ENCODE assay signal across 30 mouse cellular contexts in the genomic region with DNA sequence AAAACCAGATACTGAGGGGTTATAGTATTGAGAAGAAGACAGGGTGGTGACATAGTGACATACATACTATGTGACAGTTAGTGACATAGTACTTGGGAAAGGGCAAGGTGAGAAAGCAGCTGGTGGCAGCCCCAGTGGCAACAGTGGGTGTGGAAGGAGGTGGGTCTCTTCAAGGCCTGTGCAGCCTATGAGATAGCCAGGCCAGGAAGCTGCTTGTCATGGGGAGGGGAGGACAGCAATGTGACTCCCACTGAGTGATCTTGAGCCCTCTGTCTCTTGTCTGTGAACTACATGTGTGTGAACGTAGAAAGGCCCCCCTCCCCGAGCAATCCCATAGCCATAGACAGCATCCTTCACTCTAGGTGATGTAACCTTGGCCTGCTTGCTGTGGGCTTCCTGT. TPM values are rescaled to one million over a fixed set of nuclear protein-coding genes. Genes with fewer than 3 reads are reported as not detected.
DNase-seq lines count a peak whose midpoint lies in the region; ATAC-seq and TF ChIP-seq lines count a peak whose summit lies in the region.
"Had no signal": no experiment of that assay in that cellular context is flagged by ENCODE, and none has a peak within 500 bp of the region (broad histone marks: within the 10 kb centered on the region; RNA-seq: fewer than 3 reads in every experiment).

No protein-coding gene starts in this region.

- H3K4me1 ChIP-seq in liver, embryonic 14.5 days (replicated peaks; ENCODE audit: control insufficient read depth in 2 of 2, insufficient read depth in 2 of 2, low read length in 1 of 2) = no peaks in the 10 kb centered on the region
- H3K4me1 ChIP-seq: hindbrain, embryonic 12.5 days; hindbrain, embryonic 15.5 days had no signal

- H3K36me3 ChIP-seq in liver, embryonic 14.5 days (replicated peaks; ENCODE audit: control insufficient read depth, insufficient read depth, low read depth) = no peaks in the 10 kb centered on the region
- H3K36me3 ChIP-seq: hindbrain, embryonic 12.5 days; hindbrain, embryonic 15.5 days had no signal

- no peaks in the 10 kb centered on the region for H3K27me3 ChIP-seq in liver, embryonic 14.5 days (ENCODE audit: control insufficient read depth, insufficient read depth, low read length)
- H3K27me3 ChIP-seq: hindbrain, embryonic 12.5 days; hindbrain, embryonic 15.5 days had no signal

- intact Hi-C loops in left cerebral cortex, adult 2 months (cut with DNase I) = no loop called here

- no peak for TF ChIP-seq EP300 in liver, embryonic 14.5 days (IDR thresholded peaks at IDR 0.05; ENCODE audit: low read depth)

- no peak overlapping the region for H3K4me2 ChIP-seq in liver, embryonic 14.5 days (ENCODE audit: low read depth)
- H3K4me2 ChIP-seq: heart, embryonic 11.5 days; hindbrain, embryonic 12.5 days; hindbrain, embryonic 15.5 days had no signal

- H3K9me3 ChIP-seq in liver, embryonic 14.5 days (ENCODE audit: control insufficient read depth, low read length) = no peaks in the 10 kb centered on the region
- H3K9me3 ChIP-seq: hindbrain, embryonic 12.5 days; hindbrain, embryonic 15.5 days had no signal

- no peak overlapping the region for H3K4me3 ChIP-seq in liver, embryonic 14.5 days (ENCODE audit: insufficient read depth in 1 of 2, low read depth in 2 of 2, low read length in 2 of 2)
- no peak overlapping the region for H3K4me3 ChIP-seq in left cerebral cortex, adult 2 months
- H3K4me3 ChIP-seq: gastrocnemius, adult 2 months; hindbrain, embryonic 12.5 days; hindbrain, embryonic 15.5 days had no signal

- WGBS in liver, embryonic 14.5 days (ENCODE audit: insufficient replicate concordance) = 61% methylated on average over 2 of the region's 2 CpGs

- H3K9ac ChIP-seq in liver, embryonic 14.5 days (replicated peaks) = no peak overlapping the region
- H3K9ac ChIP-seq: forebrain, postnatal 0 days; hindbrain, embryonic 12.5 days; hindbrain, embryonic 15.5 days had no signal

- no peak for TF ChIP-seq CTCF in liver, embryonic 14.5 days (IDR thresholded peaks at IDR 0.05; ENCODE audit: low read depth)
- TF ChIP-seq CTCF in left cerebral cortex, adult 2 months (IDR thresholded peaks at IDR 0.05) = no peak

- no peak overlapping the region for H3K27ac ChIP-seq in liver, embryonic 14.5 days
- H3K27ac ChIP-seq in left cerebral cortex, adult 2 months = no peak overlapping the region
- H3K27ac ChIP-seq: gastrocnemius, adult 2 months; hindbrain, embryonic 12.5 days; hindbrain, embryonic 15.5 days had no signal

- ATAC-seq in liver, embryonic 14.5 days (ENCODE audit: insufficient read depth) = no peak
- ATAC-seq in erythroid progenitor cell, adult 5-6 weeks (replicated peaks; ENCODE audit: low FRiP score, poor library complexity, severe bottlenecking) = no peak
- ATAC-seq: CD4-positive, CD25-positive, alpha-beta regulatory T cell, adult 4 months; forebrain, embryonic 14.5 days; forebrain, postnatal 0 days; intestine, postnatal 0 days had no signal

- DNase-seq in liver, embryonic 14.5 days (ENCODE audit: low read depth in 3 of 3, low spot score in 3 of 3) = peak in 2 of 3 experiments; percentile 56 to 69
- DNase-seq in liver (no peak), MEL-GATA-1-ER (ENCODE audit: extremely low read depth, low read depth) (peak; percentile 44)
- DNase-seq in c-Kit-positive CD71-positive TER-119-positive erythroid progenitor cells, embryonic 14.5 days (ENCODE audit: low spot score) = peak; percentile 64
- no peak for DNase-seq in left cerebral cortex, adult 2 months (ENCODE audit: extremely low spot score in 1 of 2, low spot score in 2 of 2)
- DNase-seq: adrenal gland, adult 2 months; adrenal gland, postnatal 14 days; cerebellum, adult 11-12 months; cerebellum, adult 8-10 months; cerebellum, postnatal 10 days; cerebellum, postnatal 36 days; embryo, embryonic 11 days; forebrain, postnatal 0 days; gastrocnemius, adult 2 months; gastrocnemius, postnatal 14 days; heart, adult 11 months had no signal

RNA-seq across cellular contexts. Expression of gene Hand1, which starts 43.5 kb away (rescaled TPM):
- 0.19 and 0.32 TPM in 2 replicates for polyA plus RNA-seq in liver, embryonic 14.5 days (2012; rRNA removed)
- 0.18 TPM in 1 of 2 replicates, not detected in the other for polyA plus RNA-seq in liver, embryonic 14.5 days (2014; fragmentation: Nextera tagmentation; extraction: Ambion mirVana)
- total RNA-seq in erythroid progenitor cell, adult 5-6 weeks (2015; ENCODE audit: low replicate concordance) = not detected in 2 replicates
- total RNA-seq in erythroid progenitor cell, adult 5-6 weeks (2017; ENCODE audit: low replicate concordance) = not detected in 2 replicates
- total RNA-seq in left cerebral cortex, adult 2 months (2021) = not detected
- total RNA-seq: forebrain, postnatal 0 days; gastrocnemius, adult 2 months; gastrocnemius, postnatal 14 days; gastrocnemius, postnatal 4 days; heart, adult 8-10 months; heart, postnatal 25 days; hematopoietic stem cell, adult 5-6 weeks had no signal
- polyA plus RNA-seq: C2C12; CD4-positive, CD25-positive, alpha-beta regulatory T cell, adult 4 months; cortical plate, adult 2 months; forebrain, embryonic 11.5 days; forebrain, embryonic 14.5 days; forebrain, postnatal 0 days; hindbrain, embryonic 15.5 days had no signal

Comparison
In these comparisons a context has a peak if more than half of its experiments do, and no peak if none do; other contexts are left out.
1. DNase-seq: peak in liver, embryonic 14.5 days (2 of 3), MEL-GATA-1-ER (single experiment) and c-Kit-positive CD71-positive TER-119-positive erythroid progenitor cells, embryonic 14.5 days (single experiment); none in liver (single experiment) and left cerebral cortex, adult 2 months (0 of 2).